Mouse (Mus musculus): ENCODE data around the gene Angptl7.

- TF ChIP-seq CTCF (IDR thresholded peaks at IDR 0.05; ENCODE audit: low read depth): peak; percentile 38
- TF ChIP-seq EP300 (IDR thresholded peaks at IDR 0.05; ENCODE audit: low read depth): no peak
Observed at GRCm38 (mm10) chr4:148463208-148463960, 36.9 kb downstream of the Angptl7 start.

All from heart, postnatal 0 days (tissue).